Mouse (Mus musculus): ENCODE results near the gene Rps16. TPM values are rescaled to one million over a fixed set of nuclear protein-coding genes. Genes with fewer than 3 reads are reported as not detected.

The Rps16 gene
- 848 and 905 TPM in 2 replicates for total RNA-seq (2014; fragmentation: Nextera tagmentation)
- 900 and 1,212 TPM in 2 replicates for total RNA-seq (2017)
- 1,941 and 2,248 TPM in 2 replicates for polyA plus RNA-seq (2012)

DNA sequence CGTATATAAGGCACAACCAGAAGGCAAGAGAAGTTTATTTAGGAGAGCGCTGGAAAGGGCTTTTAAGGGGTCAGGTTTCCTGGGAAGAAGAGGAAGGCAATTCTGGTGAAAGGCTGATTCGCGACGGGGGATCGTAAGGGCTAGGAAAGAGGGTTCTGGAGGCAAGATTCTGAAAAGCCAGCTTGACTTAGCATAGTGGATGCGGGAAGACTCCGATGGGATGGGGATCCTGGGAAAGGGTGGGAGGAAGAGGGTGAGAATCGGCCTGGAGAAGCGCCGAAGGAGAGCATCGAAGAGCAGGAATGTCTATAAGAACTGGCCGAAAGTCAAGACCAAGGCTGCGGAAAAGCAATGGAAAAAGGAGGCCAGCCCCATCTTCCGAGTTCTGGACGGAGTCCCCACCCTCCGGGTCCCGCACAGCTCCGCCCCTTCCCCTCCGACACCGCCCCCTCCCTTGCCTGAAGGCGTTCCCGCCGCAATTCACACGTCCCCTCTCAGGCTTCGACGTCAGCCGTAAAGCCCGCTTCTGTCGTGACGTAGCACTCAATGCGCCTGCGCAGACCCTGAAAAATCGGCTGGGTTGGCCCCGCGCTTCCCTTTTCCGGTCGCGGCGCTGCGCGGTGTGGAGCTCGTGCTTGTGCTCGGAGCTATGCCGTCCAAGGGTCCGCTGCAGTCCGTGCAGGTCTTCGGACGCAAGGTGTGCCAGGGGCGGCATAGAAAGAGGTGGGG is at the start of gene Rps16:
Rps16 (plus strand) TSS at position 498 of the 729 bp plus-strand sequence.
- ATAC-seq (ENCODE audit: extremely low read depth, insufficient number of reproducible peaks, low FRiP score, poor library complexity, severe bottlenecking) = peak; percentile 87
- DNase-seq (ENCODE audit: low spot score) = peak; percentile 87
- Histone ChIP-seq H3K4me3 (ENCODE audit: low read depth, low read length) (peak within 1 kb of the TSS; percentile 88), H3K36me3 (replicated peaks) (peaks cover 43% of the 10 kb centered on the region), H3K4me1 (ENCODE audit: insufficient read depth, low read depth, low read length) (peaks cover 45% of the 10 kb centered on the region), H3K27me3 (ENCODE audit: insufficient read depth, low read length) (no peaks in the 10 kb centered on the region), H3K9me3 (replicated peaks) (no peaks in the 10 kb centered on the region)
- TF ChIP-seq CTCF (IDR thresholded peaks at IDR 0.05; ENCODE audit: low read depth, low read length) (no peak), GATA2 (IDR thresholded peaks at IDR 0.05; ENCODE audit: borderline replicate concordance, low read depth, low read length) (no peak), GATA1 (IDR thresholded peaks at IDR 0.05; ENCODE audit: borderline replicate concordance, low read length) (no peak), TAL1 (conservative IDR thresholded peaks at IDR 0.05; ENCODE audit: low read depth, low read length) (no peak), POLR2AphosphoS5 (IDR thresholded peaks at IDR 0.05; ENCODE audit: insufficient replicate concordance, low read depth, low read length) (no peak)

DNA sequence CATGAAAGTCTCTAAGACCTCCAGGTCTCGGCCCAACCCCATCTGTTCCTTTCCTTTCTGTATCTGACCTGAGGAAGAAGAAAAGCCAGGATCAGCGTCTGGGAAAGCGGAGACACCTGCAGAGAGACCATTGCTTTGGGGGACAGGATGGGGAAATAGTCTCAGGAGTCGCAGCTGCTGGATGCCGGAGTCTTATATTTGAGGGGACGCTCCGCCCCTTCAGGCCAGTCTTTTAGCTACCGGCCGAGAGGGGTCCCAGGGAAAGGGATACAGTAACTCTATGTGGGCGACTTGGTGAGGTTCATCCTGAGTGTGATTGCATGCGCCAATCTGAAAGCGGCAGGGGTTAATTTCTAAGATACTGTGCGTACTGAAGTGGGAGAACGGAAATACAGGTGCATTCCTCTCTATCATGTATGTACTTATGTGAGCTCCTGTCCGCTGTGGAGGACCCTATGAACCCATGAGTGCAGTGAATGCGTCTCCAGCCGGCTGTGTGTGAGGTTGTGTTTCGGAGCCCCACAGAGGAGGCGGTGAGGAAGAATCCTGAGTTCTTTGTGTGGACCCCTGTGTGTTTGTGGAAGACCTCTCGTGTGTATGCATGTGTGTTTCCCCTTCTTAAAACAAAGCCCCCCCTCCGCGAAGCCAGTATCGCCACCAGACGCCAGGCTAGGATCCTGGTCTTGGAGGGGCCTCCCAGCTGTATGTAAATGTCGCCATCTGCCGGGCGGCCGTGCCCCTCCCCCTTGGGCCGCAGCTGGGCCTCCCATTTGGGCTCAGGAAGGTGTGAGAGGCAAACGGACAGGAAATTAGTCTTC is 48.6 kb upstream of the Rps16 start, which contains the start of gene Dll3:
Dll3 (minus strand) TSS at position 623 of the 818 bp plus-strand sequence.
- no peak for TF ChIP-seq CTCF (IDR thresholded peaks at IDR 0.05; ENCODE audit: low read depth, low read length)
- no peak for TF ChIP-seq POLR2AphosphoS5 (IDR thresholded peaks at IDR 0.05; ENCODE audit: insufficient replicate concordance, low read depth, low read length)
- no peak for TF ChIP-seq GATA2 (IDR thresholded peaks at IDR 0.05; ENCODE audit: borderline replicate concordance, low read depth, low read length)
- no peak for TF ChIP-seq GATA1 (IDR thresholded peaks at IDR 0.05; ENCODE audit: borderline replicate concordance, low read length)
- no peak for TF ChIP-seq TAL1 (conservative IDR thresholded peaks at IDR 0.05; ENCODE audit: low read depth, low read length)
- H3K4me1 ChIP-seq (ENCODE audit: insufficient read depth, low read depth, low read length) = peaks cover 28% of the 10 kb centered on the region
- peaks cover 38% of the 10 kb centered on the region for H3K36me3 ChIP-seq (replicated peaks)
- H3K9me3 ChIP-seq (replicated peaks) = no peaks in the 10 kb centered on the region
- H3K4me3 ChIP-seq (ENCODE audit: low read depth, low read length) = peak within 1 kb of the TSS; percentile 47; the same call in 1 of the 2 replicates
- DNase-seq (ENCODE audit: low spot score) = peak; percentile 84
- ATAC-seq (ENCODE audit: extremely low read depth, insufficient number of reproducible peaks, low FRiP score, poor library complexity, severe bottlenecking) = no peak; the same call in 1 of the 2 replicates
- H3K27me3 ChIP-seq (ENCODE audit: insufficient read depth, low read length) = peaks cover 21% of the 10 kb centered on the region

DNA sequence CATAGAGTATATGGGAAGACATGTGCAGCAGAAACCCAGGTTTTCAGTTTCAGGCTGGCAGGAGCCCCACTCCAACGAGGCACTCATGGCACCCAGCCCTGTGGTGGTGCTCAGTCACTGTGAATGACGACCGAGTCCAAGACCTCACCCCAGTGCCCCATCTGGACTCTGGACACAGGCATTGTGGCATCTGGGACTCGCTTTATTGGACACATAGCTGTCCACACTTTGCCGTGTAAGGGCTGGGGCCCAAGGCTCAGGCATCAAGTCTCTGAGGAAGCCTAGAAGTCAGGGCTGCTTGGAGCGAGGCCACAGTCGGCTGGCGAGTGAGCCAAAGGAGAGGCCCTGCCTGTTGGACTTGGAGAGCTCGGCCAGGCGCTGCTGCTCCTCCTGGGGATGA is 44.8 kb upstream of the Rps16 start:
- TF ChIP-seq GATA1 (IDR thresholded peaks at IDR 0.05; ENCODE audit: borderline replicate concordance, low read length) = no peak
- TF ChIP-seq CTCF (IDR thresholded peaks at IDR 0.05; ENCODE audit: low read depth, low read length) = no peak
- TF ChIP-seq POLR2AphosphoS5 (IDR thresholded peaks at IDR 0.05; ENCODE audit: insufficient replicate concordance, low read depth, low read length) = no peak
- TF ChIP-seq TAL1 (conservative IDR thresholded peaks at IDR 0.05; ENCODE audit: low read depth, low read length) = no peak
- no peak for TF ChIP-seq GATA2 (IDR thresholded peaks at IDR 0.05; ENCODE audit: borderline replicate concordance, low read depth, low read length)
- H3K4me1 ChIP-seq (ENCODE audit: insufficient read depth, low read depth, low read length) = peaks cover 65% of the 10 kb centered on the region
- DNase-seq (ENCODE audit: low spot score) (no peak), ATAC-seq (ENCODE audit: extremely low read depth, insufficient number of reproducible peaks, low FRiP score, poor library complexity, severe bottlenecking) (no peak)
- H3K4me3 ChIP-seq (ENCODE audit: low read depth, low read length) = no peak overlapping the region
- no peaks in the 10 kb centered on the region for H3K9me3 ChIP-seq (replicated peaks)
- H3K36me3 ChIP-seq (replicated peaks) = peaks cover 77% of the 10 kb centered on the region
- peaks cover 4% of the 10 kb centered on the region; the same call in 1 of the 2 replicates for H3K27me3 ChIP-seq (ENCODE audit: insufficient read depth, low read length)

DNA sequence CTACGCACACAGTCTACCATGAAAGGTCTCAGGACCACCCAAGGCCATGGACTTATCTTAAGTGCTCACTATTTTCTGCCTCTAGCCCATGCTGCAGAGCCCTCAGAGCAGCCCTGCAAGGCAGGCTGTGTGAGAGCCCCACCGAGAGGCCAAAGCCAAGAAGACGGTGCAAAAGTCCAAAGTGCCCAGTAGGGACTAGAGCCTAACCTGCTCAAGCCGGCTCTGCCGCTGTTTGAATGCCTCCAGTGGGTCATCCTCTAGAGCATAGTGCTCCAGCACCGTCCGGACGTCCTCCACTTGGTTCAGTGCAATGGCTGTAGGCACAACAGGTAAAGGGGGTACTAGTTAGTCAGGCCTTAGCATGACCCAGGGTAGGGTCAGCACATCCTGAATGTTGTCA is 44.2 kb upstream of the Rps16 start:
- Histone ChIP-seq H3K9me3 (replicated peaks) (no peaks in the 10 kb centered on the region), H3K4me3 (ENCODE audit: low read depth, low read length) (no peak overlapping the region), H3K36me3 (replicated peaks) (peaks cover 80% of the 10 kb centered on the region), H3K27me3 (ENCODE audit: insufficient read depth, low read length) (peaks cover 2% of the 10 kb centered on the region; the same call in 1 of the 2 replicates), H3K4me1 (ENCODE audit: insufficient read depth, low read depth, low read length) (peaks cover 70% of the 10 kb centered on the region)
- DNase-seq (ENCODE audit: low spot score) (no peak), ATAC-seq (ENCODE audit: extremely low read depth, insufficient number of reproducible peaks, low FRiP score, poor library complexity, severe bottlenecking) (no peak)
- TF ChIP-seq POLR2AphosphoS5 (IDR thresholded peaks at IDR 0.05; ENCODE audit: insufficient replicate concordance, low read depth, low read length) = no peak
- no peak for TF ChIP-seq GATA2 (IDR thresholded peaks at IDR 0.05; ENCODE audit: borderline replicate concordance, low read depth, low read length)
- no peak for TF ChIP-seq TAL1 (conservative IDR thresholded peaks at IDR 0.05; ENCODE audit: low read depth, low read length)

DNA sequence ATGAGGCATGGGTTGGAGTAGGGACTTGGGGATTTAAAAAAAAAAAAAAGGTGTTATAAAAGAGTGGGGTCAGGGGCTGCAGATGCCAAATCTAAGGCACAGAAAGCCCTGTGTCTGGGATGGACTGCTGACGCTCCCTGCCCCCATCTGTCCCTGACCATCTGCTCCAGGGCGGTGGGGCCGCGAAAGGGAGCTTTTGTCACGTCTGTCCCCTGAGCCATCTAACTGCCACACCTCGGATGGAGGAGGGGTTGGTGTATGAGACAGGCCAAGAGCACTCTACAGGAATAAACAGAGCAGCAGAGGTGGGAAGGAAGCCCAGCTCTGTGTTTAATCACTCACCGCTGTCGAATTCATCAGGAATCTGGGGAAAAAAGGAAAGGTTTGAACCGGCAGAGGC is 40.7 kb upstream of the Rps16 start:
- no peak for TF ChIP-seq POLR2AphosphoS5 (IDR thresholded peaks at IDR 0.05; ENCODE audit: insufficient replicate concordance, low read depth, low read length)
- no peak for TF ChIP-seq CTCF (IDR thresholded peaks at IDR 0.05; ENCODE audit: low read depth, low read length)
- TF ChIP-seq TAL1 (conservative IDR thresholded peaks at IDR 0.05; ENCODE audit: low read depth, low read length) = no peak
- no peak for TF ChIP-seq GATA1 (IDR thresholded peaks at IDR 0.05; ENCODE audit: borderline replicate concordance, low read length)
- TF ChIP-seq GATA2 (IDR thresholded peaks at IDR 0.05; ENCODE audit: borderline replicate concordance, low read depth, low read length) = no peak
- peaks cover 54% of the 10 kb centered on the region for H3K4me1 ChIP-seq (ENCODE audit: insufficient read depth, low read depth, low read length)
- peaks cover 72% of the 10 kb centered on the region for H3K36me3 ChIP-seq (replicated peaks)
- no peaks in the 10 kb centered on the region for H3K27me3 ChIP-seq (ENCODE audit: insufficient read depth, low read length)
- peak; percentile 68 for DNase-seq (ENCODE audit: low spot score)
- peak overlapping the region; percentile 95; the same call in 1 of the 2 replicates for H3K4me3 ChIP-seq (ENCODE audit: low read depth, low read length)
- H3K9me3 ChIP-seq (replicated peaks) = no peaks in the 10 kb centered on the region
- ATAC-seq (ENCODE audit: extremely low read depth, insufficient number of reproducible peaks, low FRiP score, poor library complexity, severe bottlenecking) = peak; percentile 43

Data from G1E (cell line).